Mouse (Mus musculus) CH12.LX (cell line): ENCODE data around the gene Cep170. TPM values are rescaled to one million over a fixed set of nuclear protein-coding genes. Genes with fewer than 3 reads are reported as not detected.

ENCODE experiments used
- DNase-seq: peaks from one replicate; pipeline ENCODE4 v3.0.0-alpha.2; 2013; ENCODE audit errors: extremely low read depth
- H3K27ac ChIP-seq: 2 replicates; pipeline ENCODE4 v1.5.1; 2012; ENCODE audit warnings: low read depth, mild to moderate bottlenecking, control low read depth, moderate library complexity; ENCODE audit not compliant: insufficient read depth
- H3K27me3 ChIP-seq: replicated peaks from 2 replicates; pipeline ENCODE3; 2012; ENCODE audit warnings: inconsistent platforms
- H3K36me3 ChIP-seq, 2 experiments: replicated peaks in 1 of 2; 2 replicates each; pipeline versions ENCODE3 to v1.6.1; 2012; ENCODE audit warnings: inconsistent platforms in 1 of 2, low read length in 1 of 2, mild to moderate bottlenecking in 1 of 2, mixed read lengths in 1 of 2, moderate library complexity in 1 of 2; ENCODE audit not compliant: control insufficient read depth in 1 of 2, insufficient read depth in 1 of 2
- H3K4me1 ChIP-seq, 2 experiments: 2 replicates each; pipeline ENCODE4 v1.6.1; 2012; ENCODE audit warnings: inconsistent platforms in 1 of 2, moderate library complexity in 1 of 2; ENCODE audit not compliant: insufficient read depth in 2 of 2, control insufficient read depth in 1 of 2
- H3K4me2 ChIP-seq: 2 replicates; pipeline ENCODE4 v1.6.1; 2012; ENCODE audit warnings: low read depth, mild to moderate bottlenecking, control low read depth; ENCODE audit not compliant: poor library complexity, insufficient read depth, severe bottlenecking
- H3K4me3 ChIP-seq, 3 experiments: fragments of 150-350 bp in 1 of 3; sonication (generic) in 1 of 3; replicated peaks in 1 of 3; 2 replicates each; pipeline versions ENCODE3 to v1.5.1; 2011 to 2012; ENCODE audit warnings: low read depth in 2 of 3, low read length in 2 of 3, mild to moderate bottlenecking in 2 of 3, moderate library complexity in 2 of 3, control low read depth in 1 of 3, improper control_type of control experiment in 1 of 3, inconsistent platforms in 1 of 3, mixed read lengths in 1 of 3; ENCODE audit not compliant: poor library complexity in 1 of 3
- H3K79me2 ChIP-seq: replicated peaks from 2 replicates; pipeline ENCODE4 v1.6.1; 2012; ENCODE audit warnings: mild to moderate bottlenecking, moderate library complexity; ENCODE audit not compliant: control insufficient read depth, poor library complexity, insufficient read depth, severe bottlenecking; ENCODE audit errors: extremely low read depth
- H3K9ac ChIP-seq: 2 replicates; pipeline ENCODE4 v1.6.1; 2012; ENCODE audit warnings: low read depth, mild to moderate bottlenecking, control low read depth, moderate library complexity; ENCODE audit not compliant: insufficient read depth
- H3K9me3 ChIP-seq: replicated peaks from 2 replicates; pipeline ENCODE3; 2012; ENCODE audit warnings: low read length, inconsistent platforms, mixed read lengths
- BHLHE40 ChIP-seq: IDR thresholded peaks from 2 replicates; pipeline ENCODE4 v1.6.1; 2011; ENCODE audit warnings: mild to moderate bottlenecking, low read depth, low read length, improper control_type of control experiment
- CHD1 ChIP-seq: IDR thresholded peaks from 2 replicates; pipeline ENCODE4 v1.6.1; 2012; ENCODE audit warnings: low read depth, low read length, improper control_type of control experiment, inconsistent platforms
- CHD2 ChIP-seq: IDR thresholded peaks from 2 replicates; pipeline ENCODE4 v1.6.1; 2011; ENCODE audit warnings: low read length, improper control_type of control experiment
- CTCF ChIP-seq, 2 experiments: IDR thresholded peaks in 1 of 2; conservative IDR thresholded peaks in 1 of 2; 2 replicates each; pipeline ENCODE4 v1.5.1; 2011 to 2012; ENCODE audit warnings: low read depth in 2 of 2, low read length in 2 of 2, improper control_type of control experiment in 1 of 2, inconsistent platforms in 1 of 2, mild to moderate bottlenecking in 1 of 2, moderate library complexity in 1 of 2
- EP300 ChIP-seq: IDR thresholded peaks from 2 replicates; pipeline ENCODE4 v1.6.1; 2011; ENCODE audit warnings: low read length, improper control_type of control experiment
- GABPA ChIP-seq: IDR thresholded peaks from 2 replicates; pipeline ENCODE4 v1.6.1; 2012; ENCODE audit warnings: low read depth, low read length, improper control_type of control experiment, inconsistent platforms; ENCODE audit not compliant: insufficient replicate concordance
- HCFC1 ChIP-seq: IDR thresholded peaks from 2 replicates; pipeline ENCODE4 v1.6.1; 2012; ENCODE audit warnings: low read depth, mild to moderate bottlenecking, inconsistent platforms, low read length, improper control_type of control experiment
- JUN ChIP-seq: IDR thresholded peaks from 2 replicates; pipeline ENCODE4 v1.6.1; 2011; ENCODE audit warnings: low read depth, mild to moderate bottlenecking, low read length, improper control_type of control experiment, moderate library complexity; ENCODE audit not compliant: insufficient read depth
- JUND ChIP-seq: conservative IDR thresholded peaks from 2 replicates; pipeline ENCODE4 v1.6.1; 2011; ENCODE audit warnings: low read depth, low read length, improper control_type of control experiment
- KAT2A ChIP-seq: IDR thresholded peaks from 2 replicates; pipeline ENCODE4 v1.6.1; 2012; ENCODE audit warnings: low read length, improper control_type of control experiment, inconsistent platforms; ENCODE audit not compliant: insufficient replicate concordance
- MAX ChIP-seq: IDR thresholded peaks from 2 replicates; pipeline ENCODE4 v1.6.1; 2011; ENCODE audit warnings: low read length, improper control_type of control experiment
- MAZ ChIP-seq: IDR thresholded peaks from 2 replicates; pipeline ENCODE4 v1.6.1; 2012; ENCODE audit warnings: low read depth, mild to moderate bottlenecking, inconsistent platforms, low read length, improper control_type of control experiment, moderate library complexity
- MEF2A ChIP-seq: IDR thresholded peaks from 2 replicates; pipeline ENCODE4 v1.6.1; 2014; ENCODE audit warnings: low read depth, mild to moderate bottlenecking, inconsistent platforms, low read length, improper control_type of control experiment, borderline replicate concordance
- NRF1 ChIP-seq: IDR thresholded peaks from 2 replicates; pipeline ENCODE4 v1.6.1; 2014; ENCODE audit warnings: low read depth, mild to moderate bottlenecking, inconsistent platforms, low read length, improper control_type of control experiment, moderate library complexity
- PAX5 ChIP-seq: IDR thresholded peaks from 2 replicates; pipeline ENCODE4 v1.6.1; 2012; ENCODE audit warnings: low read length, inconsistent platforms, mixed read lengths
- POLR2A ChIP-seq: IDR thresholded peaks from 2 replicates; pipeline ENCODE4 v1.6.1; 2011; ENCODE audit warnings: low read depth, mild to moderate bottlenecking, improper control_type of control experiment, low read length
- RCOR1 ChIP-seq: conservative IDR thresholded peaks from 2 replicates; pipeline ENCODE4 v1.6.1; 2012; ENCODE audit warnings: low read depth, mild to moderate bottlenecking, inconsistent platforms, low read length, improper control_type of control experiment
- SIN3A ChIP-seq: IDR thresholded peaks from 2 replicates; pipeline ENCODE4 v1.6.1; 2012; ENCODE audit warnings: low read length, improper control_type of control experiment, inconsistent platforms
- SMC3 ChIP-seq: IDR thresholded peaks from 2 replicates; pipeline ENCODE4 v1.6.1; 2011; ENCODE audit warnings: low read depth, low read length, improper control_type of control experiment
- TCF12 ChIP-seq: IDR thresholded peaks from 2 replicates; pipeline ENCODE4 v1.6.1; 2014; ENCODE audit warnings: low read depth, mild to moderate bottlenecking, inconsistent platforms, low read length, improper control_type of control experiment
- USF2 ChIP-seq: conservative IDR thresholded peaks from 2 replicates; pipeline ENCODE4 v1.6.1; 2011; ENCODE audit warnings: low read depth, low read length, improper control_type of control experiment
- dilution Hi-C: fragments of 300-500 bp; cut with MboI; formaldehyde crosslinking; loops from 2 replicates; pipeline ENCODE4 v1.14.3; 2020; ENCODE audit warnings: low sequenced_read_pairs; ENCODE audit not compliant: extremely low pct_unique_long_range_greater_than_20kb, extremely low pct_ligation_motif_present
- in situ Hi-C: fragments of 300-500 bp; cut with MboI; formaldehyde crosslinking; loops from 3 replicates; pipeline ENCODE4 v1.14.3; 2019; ENCODE audit warnings: low sequenced_read_pairs, low pct_ligation_motif_present, low pct_unique_long_range_greater_than_20kb, mixed read lengths
- polyA plus RNA-seq: library from polyadenylated mRNA; unstranded; fragments of >175 nt; gene quantifications from 2 replicates; pipeline ENCODE4 v1.2.1, GENCODE M21; 2012; ENCODE audit warnings: low read depth; ENCODE audit not compliant: insufficient read length
- total RNA-seq, 2 experiments: library from RNA; depleted of rRNA; stranded (reverse); fragments of 300-350 nt in 1 of 2; fragments of >200 nt in 1 of 2; gene quantifications; 2 replicates each; pipeline ENCODE4 v1.2.3; 2012 to 2014

The Cep170 gene
- total and polyA plus RNA-seq, 3 experiments = 14.8 to 16.6 (median 16.1) TPM

DNA sequence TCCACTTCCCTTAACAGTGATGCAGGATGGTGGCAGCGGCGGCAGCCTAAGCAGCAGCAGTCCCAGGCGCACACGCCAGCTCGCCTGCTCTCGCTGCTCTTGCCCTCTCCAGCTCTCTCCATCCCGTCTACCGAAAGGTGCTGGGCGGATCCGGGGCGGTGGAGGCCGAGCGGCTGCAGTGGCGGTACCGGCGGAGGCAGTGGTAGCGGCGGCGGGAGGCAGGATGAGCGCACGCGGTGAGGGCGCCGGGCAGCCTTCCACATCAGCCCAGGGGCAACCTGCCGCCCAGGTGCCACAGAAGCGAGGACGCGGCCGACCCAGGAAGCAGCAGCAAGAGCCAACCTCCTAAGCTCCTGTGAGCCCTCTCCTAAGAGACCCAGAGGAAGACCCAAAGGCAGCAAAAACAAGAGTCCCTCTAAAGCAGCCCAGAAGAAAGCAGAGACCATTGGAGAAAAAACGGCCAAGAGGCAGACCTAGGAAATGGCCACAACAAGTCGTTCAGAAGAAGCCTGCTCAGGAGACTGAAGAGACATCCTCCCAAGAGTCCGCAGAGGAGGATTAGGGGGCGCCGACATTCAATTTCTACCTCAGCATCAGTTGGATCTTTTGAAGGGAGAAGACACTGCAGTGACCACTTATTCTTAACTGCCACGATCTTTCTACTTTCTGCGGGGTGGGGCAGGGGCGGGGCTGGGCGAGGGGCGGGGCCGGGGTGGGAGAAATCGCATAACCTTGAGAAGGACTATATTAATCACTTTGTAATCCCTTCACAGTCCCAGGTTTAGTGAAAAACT is 21.8 kb upstream of the Cep170 start:
- no peak overlapping the region for H3K27ac ChIP-seq

GRCm38 (mm10) chr1:176834880-176835279 is 21.0 kb upstream of the Cep170 start:
- H3K79me2 ChIP-seq = no peaks in the 10 kb centered on the region
- TF ChIP-seq BHLHE40 (no peak), CTCF (conservative IDR thresholded peaks at IDR 0.05 in 1 of 2, IDR thresholded peaks at IDR 0.05 in 1 of 2; ENCODE audit: low read depth in 2 of 2, low read length in 2 of 2) (no peak), MEF2A (no peak)
- TF ChIP-seq, all 38 proteins: peak for 0
- H3K4me3 ChIP-seq = no peak overlapping the region
- H3K9me3 ChIP-seq = no peaks in the 10 kb centered on the region
- peaks cover 0 to 10% of the 10 kb centered on the region in 2 experiments; a peak in 2 of 4 replicates for H3K4me1 ChIP-seq
- H3K4me2 ChIP-seq = no peak overlapping the region
- dilution Hi-C loops = no loop called here
- peaks cover 18 to 37% of the 10 kb centered on the region in 2 experiments for H3K36me3 ChIP-seq
- H3K9ac ChIP-seq = no peak overlapping the region
- in situ Hi-C loops = no loop called here
- H3K27me3 ChIP-seq = no peaks in the 10 kb centered on the region
- H3K27ac ChIP-seq = no peak overlapping the region
- no peak for DNase-seq

More for the DNA sequence above, 21.8 kb upstream of the Cep170 start:
- H3K4me1 ChIP-seq = peaks cover 0 to 10% of the 10 kb centered on the region in 2 experiments; a peak in 2 of 4 replicates
- DNase-seq = no peak
- no peak overlapping the region for H3K9ac ChIP-seq
- no peak overlapping the region for H3K4me3 ChIP-seq
- H3K36me3 ChIP-seq = peaks cover 22 to 43% of the 10 kb centered on the region in 2 experiments
- no peak overlapping the region for H3K4me2 ChIP-seq
- in situ Hi-C loops = no loop called here
- no peaks in the 10 kb centered on the region for H3K79me2 ChIP-seq
- TF ChIP-seq EP300 (no peak), CTCF (conservative IDR thresholded peaks at IDR 0.05 in 1 of 2, IDR thresholded peaks at IDR 0.05 in 1 of 2; ENCODE audit: low read depth in 2 of 2, low read length in 2 of 2) (no peak), KAT2A (no peak), GABPA (no peak), MAZ (no peak)
- TF ChIP-seq, all 38 proteins: peak for 0
- H3K27me3 ChIP-seq = no peaks in the 10 kb centered on the region
- dilution Hi-C loops = no loop called here
- H3K9me3 ChIP-seq = no peaks in the 10 kb centered on the region

- H3K27ac ChIP-seq = no peak overlapping the region
- peaks cover 18 to 41% of the 10 kb centered on the region in 2 experiments for H3K36me3 ChIP-seq
- no peak overlapping the region for H3K4me2 ChIP-seq
- TF ChIP-seq RCOR1 (no peak), SIN3A (no peak), POLR2A (no peak), PAX5 (no peak), KAT2A (no peak), CHD1 (no peak), CHD2 (no peak), MAZ (no peak), SMC3 (no peak), USF2 (no peak), JUND (no peak), TCF12 (no peak), MEF2A (no peak), HCFC1 (no peak), JUN (no peak), MAX (no peak), NRF1 (no peak)
- TF ChIP-seq, all 38 proteins: peak for 0
- in situ Hi-C loops = no loop called here
- dilution Hi-C loops = no loop called here
- H3K4me3 ChIP-seq = no peak overlapping the region
- no peak overlapping the region for H3K9ac ChIP-seq
- H3K4me1 ChIP-seq = peaks cover 0 to 10% of the 10 kb centered on the region in 2 experiments; a peak in 2 of 4 replicates
- DNase-seq = no peak
- H3K9me3 ChIP-seq = no peaks in the 10 kb centered on the region
- H3K27me3 ChIP-seq = no peaks in the 10 kb centered on the region
- no peaks in the 10 kb centered on the region for H3K79me2 ChIP-seq
These were observed 20.1 kb upstream of the Cep170 start for GRCm38 (mm10) chr1:176833948-176834347.
